ENCODE assay signal across 20 mouse cellular contexts in genomic region chr16:93026094-93026648, GRCm38 (mm10).
DNase-seq lines count a peak whose midpoint lies in the region; ATAC-seq lines count a peak whose summit lies in the region.
"Had no signal": no experiment of that assay in that cellular context is flagged by ENCODE, and none has a peak within 500 bp of the region (broad histone marks: within the 10 kb centered on the region; RNA-seq: fewer than 3 reads in every experiment).

No protein-coding gene starts in this region.

- H3K36me3 ChIP-seq in intestine, embryonic 14.5 days (ENCODE audit: control insufficient read depth, insufficient read depth, low read length): no peaks in the 10 kb centered on the region
- no peaks in the 10 kb centered on the region for H3K36me3 ChIP-seq in intestine, embryonic 16.5 days (ENCODE audit: control insufficient read depth, insufficient read depth, low read length)
- no peaks in the 10 kb centered on the region for H3K36me3 ChIP-seq in neural tube, embryonic 13.5 days
- H3K36me3 ChIP-seq in neural tube, embryonic 15.5 days: no peaks in the 10 kb centered on the region
- no peaks in the 10 kb centered on the region for H3K36me3 ChIP-seq in embryonic facial prominence, embryonic 14.5 days (ENCODE audit: control insufficient read depth, insufficient read depth, low read length)
- H3K36me3 ChIP-seq: heart, embryonic 15.5 days; limb, embryonic 15.5 days had no signal

- no peak overlapping the region for H3K9ac ChIP-seq in intestine, embryonic 14.5 days (ENCODE audit: low read length)
- H3K9ac ChIP-seq in intestine, embryonic 16.5 days (ENCODE audit: low read depth, low read length): no peak overlapping the region
- H3K9ac ChIP-seq in neural tube, embryonic 13.5 days: no peak overlapping the region
- H3K9ac ChIP-seq in neural tube, embryonic 15.5 days (replicated peaks): no peak overlapping the region
- no peak overlapping the region for H3K9ac ChIP-seq in embryonic facial prominence, embryonic 14.5 days (ENCODE audit: low read depth, low read length)
- H3K9ac ChIP-seq: forebrain, embryonic 13.5 days; heart, embryonic 15.5 days; limb, embryonic 15.5 days had no signal

- H3K4me2 ChIP-seq in intestine, embryonic 14.5 days (ENCODE audit: low read length): 0 out of 2 replicates have a peak overlapping the region, but pooled peaks have one; percentile 11
- no peak overlapping the region for H3K4me2 ChIP-seq in intestine, embryonic 16.5 days (ENCODE audit: low read depth, low read length)
- no peak overlapping the region for H3K4me2 ChIP-seq in neural tube, embryonic 13.5 days
- H3K4me2 ChIP-seq in neural tube, embryonic 15.5 days: no peak overlapping the region
- peak overlapping the region; percentile 24; the same call in 1 of the 2 replicates for H3K4me2 ChIP-seq in embryonic facial prominence, embryonic 14.5 days (ENCODE audit: low read depth, low read length)
- H3K4me2 ChIP-seq: forebrain, embryonic 13.5 days; heart, embryonic 15.5 days; limb, embryonic 15.5 days had no signal

- no peaks in the 10 kb centered on the region for H3K9me3 ChIP-seq in intestine, embryonic 14.5 days (ENCODE audit: control insufficient read depth, low read length)
- no peaks in the 10 kb centered on the region for H3K9me3 ChIP-seq in intestine, embryonic 16.5 days (ENCODE audit: control insufficient read depth, low read length)
- H3K9me3 ChIP-seq in neural tube, embryonic 13.5 days: no peaks in the 10 kb centered on the region
- H3K9me3 ChIP-seq in neural tube, embryonic 15.5 days (replicated peaks): no peaks in the 10 kb centered on the region
- no peaks in the 10 kb centered on the region for H3K9me3 ChIP-seq in embryonic facial prominence, embryonic 14.5 days (ENCODE audit: control insufficient read depth, low read length)
- H3K9me3 ChIP-seq: forebrain, embryonic 13.5 days; heart, embryonic 15.5 days; limb, embryonic 15.5 days had no signal

- WGBS in intestine, embryonic 14.5 days: 29% methylated on average over 11 of the region's 11 CpGs
- WGBS in intestine, embryonic 16.5 days: 41% methylated on average over 11 of the region's 11 CpGs
- 56% methylated on average over 11 of the region's 11 CpGs for WGBS in neural tube, embryonic 13.5 days
- WGBS in neural tube, embryonic 15.5 days: 59% methylated on average over 11 of the region's 11 CpGs
- 5% methylated on average over 11 of the region's 11 CpGs for WGBS in embryonic facial prominence, embryonic 14.5 days

- H3K4me3 ChIP-seq in intestine, embryonic 14.5 days (ENCODE audit: low read depth, low read length): no peak overlapping the region
- H3K4me3 ChIP-seq in intestine, embryonic 16.5 days (ENCODE audit: low read length): no peak overlapping the region
- H3K4me3 ChIP-seq in neural tube, embryonic 13.5 days: no peak overlapping the region
- no peak overlapping the region for H3K4me3 ChIP-seq in neural tube, embryonic 15.5 days (replicated peaks)
- H3K4me3 ChIP-seq in embryonic facial prominence, embryonic 14.5 days (ENCODE audit: low read depth, low read length): no peak overlapping the region
- H3K4me3 ChIP-seq: erythroblast, embryonic 14.5 days; forebrain, embryonic 13.5 days; heart, adult 2 months; heart, embryonic 15.5 days; limb, embryonic 15.5 days; myocyte had no signal

- peak overlapping the region; percentile 51; the same call in 1 of the 2 replicates for H3K27ac ChIP-seq in intestine, embryonic 14.5 days (ENCODE audit: low read depth)
- H3K27ac ChIP-seq in intestine, embryonic 16.5 days (ENCODE audit: low read length): no peak overlapping the region
- peak overlapping the region; percentile 49; the same call in 1 of the 2 replicates for H3K27ac ChIP-seq in neural tube, embryonic 13.5 days (replicated peaks)
- H3K27ac ChIP-seq in neural tube, embryonic 15.5 days (replicated peaks): no peak overlapping the region
- peak overlapping the region; percentile 63 for H3K27ac ChIP-seq in embryonic facial prominence, embryonic 14.5 days (replicated peaks; ENCODE audit: low read depth, low read length)
- H3K27ac ChIP-seq: forebrain, embryonic 13.5 days; heart, adult 2 months; heart, embryonic 15.5 days; limb, embryonic 15.5 days had no signal

- H3K4me1 ChIP-seq in intestine, embryonic 14.5 days (replicated peaks; ENCODE audit: control insufficient read depth, insufficient read depth, low read length): no peaks in the 10 kb centered on the region; the same call in 1 of the 2 replicates
- H3K4me1 ChIP-seq in intestine, embryonic 16.5 days (ENCODE audit: control insufficient read depth, insufficient read depth, low read length): no peaks in the 10 kb centered on the region
- no peaks in the 10 kb centered on the region for H3K4me1 ChIP-seq in neural tube, embryonic 13.5 days (replicated peaks)
- no peaks in the 10 kb centered on the region for H3K4me1 ChIP-seq in neural tube, embryonic 15.5 days
- H3K4me1 ChIP-seq in embryonic facial prominence, embryonic 14.5 days (ENCODE audit: control insufficient read depth, insufficient read depth, low read length): peaks cover 11% of the 10 kb centered on the region; the same call in 1 of the 2 replicates
- H3K4me1 ChIP-seq: forebrain, embryonic 13.5 days; heart, embryonic 15.5 days had no signal

- no peak for DNase-seq in intestine, embryonic 14.5 days (ENCODE audit: low spot score)
- peak; percentile 69 for DNase-seq in embryonic facial prominence, embryonic 14.5 days (ENCODE audit: low spot score)
- peak; percentile 19 for DNase-seq in skeletal muscle tissue, adult 2 months (ENCODE audit: low read depth, low spot score)
- no peak for DNase-seq in adrenal gland, adult (ENCODE audit: inconsistent age in 2 of 2, low spot score in 1 of 2)
- DNase-seq in cerebellum, adult 11-12 months: no peak
- DNase-seq: adrenal gland, adult 8-10 months; cerebellum, adult 18-20 months; heart, adult 2 months; heart, postnatal 4 days; kidney, postnatal 4 days; midbrain, embryonic 14.5 days; right cerebral cortex, postnatal 14 days had no signal

- H3K27me3 ChIP-seq in intestine, embryonic 14.5 days (replicated peaks; ENCODE audit: control insufficient read depth, insufficient read depth, low read length): no peaks in the 10 kb centered on the region
- no peaks in the 10 kb centered on the region for H3K27me3 ChIP-seq in intestine, embryonic 16.5 days (replicated peaks; ENCODE audit: control insufficient read depth, insufficient read depth, low read length)
- no peaks in the 10 kb centered on the region for H3K27me3 ChIP-seq in neural tube, embryonic 13.5 days
- H3K27me3 ChIP-seq in neural tube, embryonic 15.5 days (replicated peaks): no peaks in the 10 kb centered on the region
- H3K27me3 ChIP-seq in embryonic facial prominence, embryonic 14.5 days (replicated peaks; ENCODE audit: control insufficient read depth, insufficient read depth, low read length): no peaks in the 10 kb centered on the region
- H3K27me3 ChIP-seq: forebrain, embryonic 13.5 days; limb, embryonic 15.5 days had no signal

- no peak for ATAC-seq in intestine, embryonic 14.5 days (replicated peaks; ENCODE audit: low FRiP score, low TSS enrichment, low read depth)
- no peak for ATAC-seq in intestine, embryonic 16.5 days
- no peak for ATAC-seq in neural tube, embryonic 13.5 days (ENCODE audit: low read depth)
- ATAC-seq in neural tube, embryonic 15.5 days (ENCODE audit: low FRiP score): no peak
- ATAC-seq in embryonic facial prominence, embryonic 14.5 days (ENCODE audit: low read depth): peak; percentile 68; the same call in 1 of the 2 replicates
- ATAC-seq: forebrain, embryonic 13.5 days had no signal

Comparison
In these comparisons a context has a peak if more than half of its experiments do, and no peak if none do; other contexts are left out.
1. H3K27ac ChIP-seq: peak in intestine, embryonic 14.5 days (single experiment), neural tube, embryonic 13.5 days (single experiment) and embryonic facial prominence, embryonic 14.5 days (single experiment); none in intestine, embryonic 16.5 days (single experiment) and neural tube, embryonic 15.5 days (single experiment).
2. H3K4me2 ChIP-seq: peak in intestine, embryonic 14.5 days (single experiment) and embryonic facial prominence, embryonic 14.5 days (single experiment); none in intestine, embryonic 16.5 days (single experiment), neural tube, embryonic 13.5 days (single experiment) and neural tube, embryonic 15.5 days (single experiment).
3. DNase-seq: peak in embryonic facial prominence, embryonic 14.5 days (single experiment) and skeletal muscle tissue, adult 2 months (single experiment); none in intestine, embryonic 14.5 days (single experiment), adrenal gland, adult (0 of 2) and cerebellum, adult 11-12 months (single experiment).